Mouse (Mus musculus) ES-Bruce4 (cell line): ENCODE data around the gene Spryd3.

Source experiments
- EP300 ChIP-seq: IDR thresholded peaks from 2 replicates; pipeline ENCODE4 v1.6.1; 2011; ENCODE audit warnings: low read depth, low read length; ENCODE audit not compliant: insufficient read depth
- POLR2A ChIP-seq: IDR thresholded peaks from one replicate; pipeline ENCODE4 v1.8.1; 2011; ENCODE audit warnings: low read length; ENCODE audit not compliant: insufficient read depth

DNA sequence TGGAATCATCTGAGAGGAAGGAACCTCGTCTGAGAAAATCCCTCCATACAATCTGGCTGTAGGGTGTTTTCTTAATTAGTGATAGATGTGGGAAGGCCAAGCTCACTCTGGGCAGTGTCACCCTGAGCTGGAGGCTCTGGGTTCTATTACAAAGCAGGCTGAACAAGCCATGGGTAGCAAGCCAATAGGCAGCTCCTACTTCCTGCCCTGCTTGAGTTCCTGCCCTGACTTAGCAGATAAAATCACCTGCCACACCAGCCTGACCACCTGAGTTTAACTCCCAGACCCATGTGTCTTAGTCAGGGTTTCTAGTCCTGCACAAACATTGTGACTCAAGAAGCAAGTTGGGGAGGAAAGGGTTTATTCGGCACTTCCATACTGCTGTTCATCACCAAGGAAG is 33.0 kb upstream of the Spryd3 start:
- TF ChIP-seq POLR2A = no peak
- no peak for TF ChIP-seq EP300
